Mouse (Mus musculus) lung, embryonic 16.5 days (tissue): ENCODE data around the gene Lix1l. TPM values are rescaled to one million over a fixed set of nuclear protein-coding genes. Genes with fewer than 3 reads are reported as not detected.

Experiments
- ATAC-seq: fragments of 200-750 bp; cut with Nextera tagmentation; 2 replicates; pipeline ENCODE4 v1.8.0; 2017; ENCODE audit warnings: low read depth, mild to moderate bottlenecking, moderate library complexity
- H3K27ac ChIP-seq: fragments of 300-500 bp; sonication (generic); 2 replicates; pipeline ENCODE4 v1.5.1; 2014; ENCODE audit warnings: mild to moderate bottlenecking, control low read depth, low read length
- H3K27me3 ChIP-seq: fragments of 300-500 bp; sonication (generic); 2 replicates; pipeline ENCODE4 v1.6.1; 2014; ENCODE audit warnings: low read depth, low read length, mixed read lengths; ENCODE audit not compliant: control insufficient read depth, insufficient read depth
- H3K36me3 ChIP-seq: fragments of 300-500 bp; sonication (generic); 2 replicates; pipeline ENCODE4 v1.6.1; 2014; ENCODE audit warnings: low read length; ENCODE audit not compliant: control insufficient read depth, insufficient read depth
- H3K4me1 ChIP-seq: fragments of 300-500 bp; sonication (generic); replicated peaks from 2 replicates; pipeline ENCODE4 v1.6.1; 2014; ENCODE audit warnings: low read length, mixed read lengths; ENCODE audit not compliant: control insufficient read depth, insufficient read depth
- H3K4me2 ChIP-seq: fragments of 300-500 bp; sonication (generic); 2 replicates; pipeline ENCODE4 v1.6.1; 2014; ENCODE audit warnings: low read depth, low read length, control low read depth
- H3K4me3 ChIP-seq: fragments of 300-500 bp; sonication (generic); 2 replicates; pipeline ENCODE4 v1.5.1; 2014; ENCODE audit warnings: mild to moderate bottlenecking, low read length, control low read depth
- H3K9ac ChIP-seq: fragments of 300-500 bp; sonication (generic); 2 replicates; pipeline ENCODE4 v1.6.1; 2014; ENCODE audit warnings: low read length, control low read depth
- H3K9me3 ChIP-seq: fragments of 300-500 bp; sonication (generic); 2 replicates; pipeline ENCODE4 v1.6.1; 2016; ENCODE audit warnings: low read length; ENCODE audit not compliant: control insufficient read depth
- WGBS: fragments of 180-500 bp; shearing (Covaris S2); extraction: QIAGEN DNeasy Blood & Tissue Kit; methylation state at CpG from one replicate; pipeline ENCODE4 v1.1.7; 2014; 5-methylcytosine and 5-hydroxymethylcytosine counted together
- polyA plus RNA-seq: library from polyadenylated mRNA; unstranded; fragments of >200 nt; fragmentation: Nextera tagmentation; extraction: Ambion mirVana; gene quantifications from 2 replicates; pipeline ENCODE4 v1.2.1, GENCODE M21; 2015

Lix1l gene
- polyA plus RNA-seq, 1 experiment from 2014 or later: 8.2 TPM

GRCm38 (mm10) chr3:96563911-96564632 is 36.9 kb upstream of the Lix1l start:
- H3K27me3 ChIP-seq: no peaks in the 10 kb centered on the region
- H3K27ac ChIP-seq: peak overlapping the region; percentile 96
- H3K36me3 ChIP-seq: peaks cover 19% of the 10 kb centered on the region; the same call in 1 of the 2 replicates
- peaks cover 34% of the 10 kb centered on the region for H3K4me1 ChIP-seq
- H3K4me2 ChIP-seq: peak overlapping the region; percentile 34
- H3K9ac ChIP-seq: peak overlapping the region; percentile 40; the same call in 1 of the 2 replicates
- no peak overlapping the region for H3K4me3 ChIP-seq
- ATAC-seq: peak; percentile 78
- no peaks in the 10 kb centered on the region for H3K9me3 ChIP-seq
- WGBS: 27% methylated on average over 10 of the region's 10 CpGs

- peak; percentile 62 for ATAC-seq
- H3K4me1 ChIP-seq: peaks cover 31% of the 10 kb centered on the region
- no peaks in the 10 kb centered on the region for H3K27me3 ChIP-seq
- H3K9ac ChIP-seq: peak overlapping the region; percentile 40; the same call in 1 of the 2 replicates
- H3K9me3 ChIP-seq: no peaks in the 10 kb centered on the region
- 34% methylated on average over 7 of the region's 7 CpGs for WGBS
- peaks cover 18% of the 10 kb centered on the region; the same call in 1 of the 2 replicates for H3K36me3 ChIP-seq
- no peak overlapping the region for H3K4me3 ChIP-seq
- H3K4me2 ChIP-seq: peak overlapping the region; percentile 34
- peak overlapping the region; percentile 96 for H3K27ac ChIP-seq
These were observed 36.3 kb upstream of the Lix1l start for GRCm38 (mm10) chr3:96564633-96565032.

- Histone ChIP-seq H3K4me2 (peak overlapping the region; percentile 16; the same call in 1 of the 2 replicates), H3K4me1 (peaks cover 27% of the 10 kb centered on the region), H3K9ac (no peak overlapping the region), H3K27me3 (no peaks in the 10 kb centered on the region), H3K4me3 (no peak overlapping the region), H3K36me3 (peaks cover 14% of the 10 kb centered on the region; the same call in 1 of the 2 replicates), H3K27ac (peak overlapping the region; percentile 96), H3K9me3 (no peaks in the 10 kb centered on the region)
- WGBS: 69% methylated on average over 3 of the region's 3 CpGs
- no peak for ATAC-seq
These were observed 35.8 kb upstream of the Lix1l start for GRCm38 (mm10) chr3:96565105-96565504.

- no peak for ATAC-seq
- H3K4me1 ChIP-seq: peaks cover 16% of the 10 kb centered on the region
- no peak overlapping the region for H3K4me3 ChIP-seq
- H3K36me3 ChIP-seq: no peaks in the 10 kb centered on the region
- no peaks in the 10 kb centered on the region for H3K9me3 ChIP-seq
- no peak overlapping the region; the same call in 1 of the 2 replicates for H3K27ac ChIP-seq
- H3K27me3 ChIP-seq: no peaks in the 10 kb centered on the region
- H3K4me2 ChIP-seq: no peak overlapping the region
- 64% methylated on average over 8 of the region's 8 CpGs for WGBS
- no peak overlapping the region for H3K9ac ChIP-seq
These were observed 34.1 kb upstream of the Lix1l start for GRCm38 (mm10) chr3:96566661-96567450.

GRCm38 (mm10) chr3:96568605-96569004 is 32.3 kb upstream of the Lix1l start:
- WGBS: 66% methylated on average over 8 of the region's 8 CpGs
- Histone ChIP-seq H3K9me3 (no peaks in the 10 kb centered on the region), H3K4me1 (peaks cover 17% of the 10 kb centered on the region), H3K4me3 (no peak overlapping the region), H3K36me3 (no peaks in the 10 kb centered on the region), H3K27ac (peak overlapping the region; percentile 60; the same call in 1 of the 2 replicates), H3K27me3 (no peaks in the 10 kb centered on the region), H3K9ac (no peak overlapping the region), H3K4me2 (no peak overlapping the region)
- ATAC-seq: no peak

GRCm38 (mm10) chr3:96569506-96569905 is 31.4 kb upstream of the Lix1l start:
- WGBS: 91% methylated on average over 13 of the region's 13 CpGs
- Histone ChIP-seq H3K27ac (peak overlapping the region; percentile 43; the same call in 1 of the 2 replicates), H3K9ac (no peak overlapping the region)

GRCm38 (mm10) chr3:96569966-96570605 is 30.9 kb upstream of the Lix1l start:
- 82% methylated on average over 11 of the region's 11 CpGs for WGBS
- Histone ChIP-seq H3K4me1 (peaks cover 11% of the 10 kb centered on the region), H3K4me2 (no peak overlapping the region), H3K9me3 (no peaks in the 10 kb centered on the region), H3K36me3 (no peaks in the 10 kb centered on the region), H3K9ac (no peak overlapping the region), H3K27ac (0 out of 2 replicates have a peak overlapping the region, but pooled peaks have one; percentile 5), H3K4me3 (no peak overlapping the region), H3K27me3 (no peaks in the 10 kb centered on the region)
- no peak for ATAC-seq

More at GRCm38 (mm10) chr3:96569506-96569905, 31.4 kb upstream of the Lix1l start:
- H3K4me2 ChIP-seq: no peak overlapping the region
- no peak overlapping the region for H3K4me3 ChIP-seq
- no peaks in the 10 kb centered on the region for H3K9me3 ChIP-seq
- ATAC-seq: no peak
- H3K4me1 ChIP-seq: peaks cover 14% of the 10 kb centered on the region
- no peaks in the 10 kb centered on the region for H3K27me3 ChIP-seq
- H3K36me3 ChIP-seq: no peaks in the 10 kb centered on the region

GRCm38 (mm10) chr3:96570643-96571042 is 30.3 kb upstream of the Lix1l start:
- 56% methylated on average over 7 of the region's 7 CpGs for WGBS
- H3K27ac ChIP-seq: 0 out of 2 replicates have a peak overlapping the region, but pooled peaks have one; percentile 5
- peaks cover 11% of the 10 kb centered on the region for H3K4me1 ChIP-seq
- no peak overlapping the region for H3K4me2 ChIP-seq
- no peaks in the 10 kb centered on the region for H3K9me3 ChIP-seq
- H3K36me3 ChIP-seq: no peaks in the 10 kb centered on the region
- no peak overlapping the region for H3K4me3 ChIP-seq
- ATAC-seq: no peak
- H3K27me3 ChIP-seq: no peaks in the 10 kb centered on the region
- H3K9ac ChIP-seq: no peak overlapping the region
